Mouse (Mus musculus) liver, embryonic 11.5 days (tissue): ENCODE measurements around the gene Lyst. TPM values are rescaled to one million over a fixed set of nuclear protein-coding genes. Genes with fewer than 3 reads are reported as not detected.

Experiments
- polyA plus RNA-seq: library from polyadenylated mRNA; unstranded; fragments of >200 nt; fragmentation: Nextera tagmentation; extraction: Ambion mirVana; gene quantifications from 2 replicates; pipeline ENCODE4 v1.2.1, GENCODE M21; 2014

Gene Lyst
- polyA plus RNA-seq, 1 experiment from 2014 or later: 1.8 TPM

Other genes with a start within 250 kb of the Lyst start
- gene Gpr137b, start 196.4 kb upstream of the Lyst start, polyA plus RNA-seq: 4.5 and 5.4 TPM in 2 replicates
- gene Nid1, start 152.8 kb upstream of the Lyst start, polyA plus RNA-seq: 32.6 and 38.0 TPM in 2 replicates
- 0.55 TPM in 1 of 2 replicates, not detected in the other for gene Gng4, start 193.7 kb downstream of the Lyst start, polyA plus RNA-seq